Mouse (Mus musculus) megakaryocyte, embryonic 14.5 days (primary cell): Measurements from ENCODE around the gene Nat8l.

ENCODE experiments used
- FLI1 ChIP-seq: IDR thresholded peaks from 2 replicates; pipeline ENCODE4 v1.6.1; 2012; ENCODE audit warnings: low read length, inconsistent platforms, mixed read lengths
- GATA1 ChIP-seq: IDR thresholded peaks from 3 replicates; pipeline ENCODE4 v1.6.1; 2012; ENCODE audit warnings: mixed read lengths, low read length, inconsistent platforms, borderline replicate concordance

GRCm38 (mm10) chr5:33998505-33998877 lies 2.7 kb downstream of the Nat8l start:
- TF ChIP-seq GATA1 = no peak
- no peak for TF ChIP-seq FLI1
